Mouse (Mus musculus): ENCODE data around the gene Rnf220. TPM values are rescaled to one million over a fixed set of nuclear protein-coding genes. Genes with fewer than 3 reads are reported as not detected.
A peak's percentile ranks its signal among the peaks of the same experiment; 100 is the strongest.

Rnf220 gene
- polyA plus RNA-seq, 1 experiment from 2014 or later, result 50.7 TPM

GRCm38 (mm10) chr4:117318508-117318907, 178.3 kb downstream of the Rnf220 start:
- no peak for DNase-seq (ENCODE audit: low spot score)
- WGBS, result 86% methylated on average over 9 of the region's 9 CpGs
- TF ChIP-seq CTCF (IDR thresholded peaks at IDR 0.05), result no peak
- TF ChIP-seq EP300 (IDR thresholded peaks at IDR 0.05), result no peak

GRCm38 (mm10) chr4:117317701-117318190, 179.1 kb downstream of the Rnf220 start:
- WGBS, result 11% methylated on average over 18 of the region's 18 CpGs
- H3K27me3 ChIP-seq (replicated peaks; ENCODE audit: insufficient read depth, low read length), result 0 out of 2 replicates have a peak, but pooled peaks cover 15% of the 10 kb centered on the region

More at GRCm38 (mm10) chr4:117318508-117318907, 178.3 kb downstream of the Rnf220 start:
- Histone ChIP-seq H3K9me3 (ENCODE audit: low read length) (no peaks in the 10 kb centered on the region), H3K4me1 (ENCODE audit: insufficient read depth, low read depth, low read length) (no peaks in the 10 kb centered on the region), H3K36me3 (ENCODE audit: insufficient read depth, low read length) (no peaks in the 10 kb centered on the region), H3K9ac (replicated peaks; ENCODE audit: low read depth) (no peak overlapping the region), H3K4me2 (replicated peaks; ENCODE audit: low read depth, low read length) (no peak overlapping the region), H3K27me3 (replicated peaks; ENCODE audit: insufficient read depth, low read length) (0 out of 2 replicates have a peak, but pooled peaks cover 15% of the 10 kb centered on the region), H3K27ac (ENCODE audit: low read length) (no peak overlapping the region), H3K4me3 (ENCODE audit: low read depth, low read length) (no peak overlapping the region)
- no peak for ATAC-seq

GRCm38 (mm10) chr4:117316800-117317199, 180.1 kb downstream of the Rnf220 start:
- no peaks in the 10 kb centered on the region for H3K4me1 ChIP-seq (ENCODE audit: insufficient read depth, low read depth, low read length)
- 0 out of 2 replicates have a peak, but pooled peaks cover 15% of the 10 kb centered on the region for H3K27me3 ChIP-seq (replicated peaks; ENCODE audit: insufficient read depth, low read length)
- no peak overlapping the region for H3K27ac ChIP-seq (ENCODE audit: low read length)
- no peak for ATAC-seq
- H3K4me2 ChIP-seq (replicated peaks; ENCODE audit: low read depth, low read length), result no peak overlapping the region
- H3K4me3 ChIP-seq (ENCODE audit: low read depth, low read length), result no peak overlapping the region
- H3K9me3 ChIP-seq (ENCODE audit: low read length), result no peaks in the 10 kb centered on the region
- TF ChIP-seq EP300 (IDR thresholded peaks at IDR 0.05) (no peak), CTCF (IDR thresholded peaks at IDR 0.05) (no peak)
- 39% methylated on average over 6 of the region's 6 CpGs for WGBS
- no peaks in the 10 kb centered on the region for H3K36me3 ChIP-seq (ENCODE audit: insufficient read depth, low read length)
- H3K9ac ChIP-seq (replicated peaks; ENCODE audit: low read depth), result no peak overlapping the region
- DNase-seq (ENCODE audit: low spot score), result no peak

More at GRCm38 (mm10) chr4:117317701-117318190, 179.1 kb downstream of the Rnf220 start:
- no peak for ATAC-seq
- H3K4me2 ChIP-seq (replicated peaks; ENCODE audit: low read depth, low read length), result no peak overlapping the region
- no peaks in the 10 kb centered on the region for H3K4me1 ChIP-seq (ENCODE audit: insufficient read depth, low read depth, low read length)
- DNase-seq (ENCODE audit: low spot score), result no peak
- no peak overlapping the region for H3K27ac ChIP-seq (ENCODE audit: low read length)
- H3K4me3 ChIP-seq (ENCODE audit: low read depth, low read length), result no peak overlapping the region
- no peaks in the 10 kb centered on the region for H3K9me3 ChIP-seq (ENCODE audit: low read length)
- no peaks in the 10 kb centered on the region for H3K36me3 ChIP-seq (ENCODE audit: insufficient read depth, low read length)
- H3K9ac ChIP-seq (replicated peaks; ENCODE audit: low read depth), result no peak overlapping the region
- TF ChIP-seq EP300 (IDR thresholded peaks at IDR 0.05) (no peak), CTCF (IDR thresholded peaks at IDR 0.05) (no peak)

- Histone ChIP-seq H3K27me3 (replicated peaks; ENCODE audit: insufficient read depth, low read length) (0 out of 2 replicates have a peak, but pooled peaks cover 15% of the 10 kb centered on the region), H3K9ac (replicated peaks; ENCODE audit: low read depth) (no peak overlapping the region), H3K4me1 (ENCODE audit: insufficient read depth, low read depth, low read length) (no peaks in the 10 kb centered on the region), H3K36me3 (ENCODE audit: insufficient read depth, low read length) (no peaks in the 10 kb centered on the region), H3K9me3 (ENCODE audit: low read length) (no peaks in the 10 kb centered on the region), H3K27ac (ENCODE audit: low read length) (no peak overlapping the region), H3K4me2 (replicated peaks; ENCODE audit: low read depth, low read length) (no peak overlapping the region), H3K4me3 (ENCODE audit: low read depth, low read length) (no peak overlapping the region)
- ATAC-seq, result no peak
- TF ChIP-seq CTCF (IDR thresholded peaks at IDR 0.05) (no peak), EP300 (IDR thresholded peaks at IDR 0.05) (no peak)
- whole genome bisulfite sequencing, result 65% methylated on average over 16 of the region's 16 CpGs
- no peak for DNase-seq (ENCODE audit: low spot score)
Observed at GRCm38 (mm10) chr4:117314849-117315500, 181.9 kb downstream of the Rnf220 start.

GRCm38 (mm10) chr4:117313085-117313424, 183.8 kb downstream of the Rnf220 start:
- TF ChIP-seq CTCF (IDR thresholded peaks at IDR 0.05), result peak; percentile 74
- no peak for TF ChIP-seq EP300 (IDR thresholded peaks at IDR 0.05)
- no peak for DNase-seq (ENCODE audit: low spot score)

GRCm38 (mm10) chr4:117312416-117313084, 184.3 kb downstream of the Rnf220 start:
- 11% methylated on average over 26 of the region's 26 CpGs for WGBS
- Histone ChIP-seq H3K9ac (replicated peaks; ENCODE audit: low read depth) (no peak overlapping the region), H3K27ac (ENCODE audit: low read length) (no peak overlapping the region), H3K36me3 (ENCODE audit: insufficient read depth, low read length) (no peaks in the 10 kb centered on the region), H3K4me2 (replicated peaks; ENCODE audit: low read depth, low read length) (no peak overlapping the region), H3K4me3 (ENCODE audit: low read depth, low read length) (no peak overlapping the region), H3K9me3 (ENCODE audit: low read length) (no peaks in the 10 kb centered on the region), H3K27me3 (replicated peaks; ENCODE audit: insufficient read depth, low read length) (0 out of 2 replicates have a peak, but pooled peaks cover 13% of the 10 kb centered on the region), H3K4me1 (ENCODE audit: insufficient read depth, low read depth, low read length) (no peaks in the 10 kb centered on the region)
- DNase-seq (ENCODE audit: low spot score) (no peak), ATAC-seq (no peak)
- TF ChIP-seq EP300 (IDR thresholded peaks at IDR 0.05) (no peak), CTCF (IDR thresholded peaks at IDR 0.05) (no peak)

More at GRCm38 (mm10) chr4:117313085-117313424, 183.8 kb downstream of the Rnf220 start:
- WGBS, result 16% methylated on average over 4 of the region's 4 CpGs
- Histone ChIP-seq H3K36me3 (ENCODE audit: insufficient read depth, low read length) (no peaks in the 10 kb centered on the region), H3K9ac (replicated peaks; ENCODE audit: low read depth) (no peak overlapping the region), H3K4me3 (ENCODE audit: low read depth, low read length) (no peak overlapping the region), H3K27ac (ENCODE audit: low read length) (no peak overlapping the region), H3K4me1 (ENCODE audit: insufficient read depth, low read depth, low read length) (no peaks in the 10 kb centered on the region), H3K27me3 (replicated peaks; ENCODE audit: insufficient read depth, low read length) (0 out of 2 replicates have a peak, but pooled peaks cover 13% of the 10 kb centered on the region), H3K9me3 (ENCODE audit: low read length) (no peaks in the 10 kb centered on the region), H3K4me2 (replicated peaks; ENCODE audit: low read depth, low read length) (no peak overlapping the region)
- ATAC-seq, result no peak

Data from lung, postnatal 0 days (tissue).